ENCODE assay signal across 21 mouse cellular contexts in the genomic region with DNA sequence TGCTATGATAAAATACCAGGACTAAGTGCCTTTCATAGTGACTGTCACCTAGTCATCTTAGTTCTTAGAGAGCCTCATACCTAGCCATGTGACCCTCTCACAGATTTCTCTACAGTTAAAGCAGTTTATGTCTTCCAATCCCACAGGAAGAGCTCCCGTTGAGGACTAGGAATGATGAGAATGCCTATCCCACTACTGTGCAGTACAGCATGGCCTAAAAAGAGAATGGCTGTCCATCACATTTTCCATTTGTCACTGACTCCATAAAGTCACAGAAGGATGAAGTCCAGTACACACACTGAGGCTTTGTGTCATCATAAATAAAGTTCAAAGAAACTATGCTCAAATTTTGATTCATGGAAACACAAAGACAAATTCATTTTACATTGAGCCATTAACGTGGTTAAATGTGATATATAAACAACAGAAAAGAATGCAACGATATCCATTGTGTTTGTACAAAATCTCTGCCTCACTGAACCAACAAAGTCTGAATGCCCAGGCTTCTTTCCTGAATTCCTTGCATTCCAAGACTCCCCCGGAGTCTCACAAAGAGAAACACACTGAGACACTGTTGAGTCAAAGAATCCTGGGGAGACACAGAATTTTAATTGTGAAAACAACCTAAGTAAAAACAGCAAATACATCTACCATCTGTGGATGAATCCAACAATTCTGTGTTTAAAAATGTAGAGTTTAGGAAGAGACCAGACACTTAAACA. TPM values are rescaled to one million over a fixed set of nuclear protein-coding genes. Genes with fewer than 3 reads are reported as not detected.
DNase-seq lines count a peak whose midpoint lies in the region; ATAC-seq and TF ChIP-seq lines count a peak whose summit lies in the region.
"Had no signal": no experiment of that assay in that cellular context is flagged by ENCODE, and none has a peak within 500 bp of the region (broad histone marks: within the 10 kb centered on the region; RNA-seq: fewer than 3 reads in every experiment).

No protein-coding gene starts in this region.

- no peak for ATAC-seq in forebrain, embryonic 14.5 days
- peak; percentile 58; the same call in 1 of the 2 replicates for ATAC-seq in lung, embryonic 14.5 days (ENCODE audit: insufficient read depth)
- ATAC-seq: CD4-positive, CD25-positive, alpha-beta regulatory T cell, adult 4 months; forebrain, embryonic 13.5 days had no signal

- H3K9me3 ChIP-seq in forebrain, embryonic 10.5 days = no peaks in the 10 kb centered on the region
- no peaks in the 10 kb centered on the region for H3K9me3 ChIP-seq in forebrain, embryonic 14.5 days (replicated peaks; ENCODE audit: control insufficient read depth, low read length)
- no peaks in the 10 kb centered on the region for H3K9me3 ChIP-seq in lung, embryonic 14.5 days (ENCODE audit: low read depth, low read length)
- H3K9me3 ChIP-seq: forebrain, embryonic 13.5 days; heart, embryonic 15.5 days; limb, embryonic 10.5 days; neural tube, embryonic 13.5 days had no signal

- no peak overlapping the region for H3K4me2 ChIP-seq in forebrain, embryonic 14.5 days (ENCODE audit: low read length)
- H3K4me2 ChIP-seq in lung, embryonic 14.5 days = no peak overlapping the region
- H3K4me2 ChIP-seq: forebrain, embryonic 13.5 days; heart, embryonic 15.5 days; liver, embryonic 11.5 days; neural tube, embryonic 13.5 days had no signal

- H3K36me3 ChIP-seq in forebrain, embryonic 10.5 days (replicated peaks) = no peaks in the 10 kb centered on the region
- no peaks in the 10 kb centered on the region for H3K36me3 ChIP-seq in forebrain, embryonic 14.5 days (ENCODE audit: control insufficient read depth, insufficient read depth, low read length)
- no peaks in the 10 kb centered on the region for H3K36me3 ChIP-seq in lung, embryonic 14.5 days (ENCODE audit: insufficient read depth)
- H3K36me3 ChIP-seq: heart, embryonic 15.5 days; limb, embryonic 10.5 days; neural tube, embryonic 13.5 days had no signal

- DNase-seq in forebrain, embryonic 10.5 days (ENCODE audit: extremely low spot score, low spot score) = no peak
- no peak for DNase-seq in forebrain, embryonic 14.5 days (ENCODE audit: low spot score)
- DNase-seq in lung, embryonic 14.5 days = peak; percentile 31
- DNase-seq in lung, postnatal 4 days = no peak
- peak; percentile 29 for DNase-seq in embryo, embryonic 10.5 days (ENCODE audit: low spot score)
- DNase-seq in mesoderm, embryonic 11.5 days (ENCODE audit: low read depth, low spot score) = peak; percentile 48
- DNase-seq in thymus, postnatal 14 days = no peak
- DNase-seq in right cerebral cortex, adult 2 months (ENCODE audit: low spot score in 2 of 2) = no peak
- DNase-seq: cerebellum, adult 2 months; gastrocnemius, postnatal 25 days; heart, postnatal 4 days; kidney, adult 18-20 months; lung, adult 18-20 months; right cerebral cortex, postnatal 25 days had no signal

- no peak for TF ChIP-seq CTCF in lung, embryonic 14.5 days (IDR thresholded peaks at IDR 0.05; ENCODE audit: low read depth)

- peak overlapping the region; percentile 66 for H3K27ac ChIP-seq in forebrain, embryonic 10.5 days
- no peak overlapping the region for H3K27ac ChIP-seq in forebrain, embryonic 14.5 days (ENCODE audit: low read depth, low read length)
- no peak overlapping the region for H3K27ac ChIP-seq in lung, embryonic 14.5 days (ENCODE audit: low read depth)
- H3K27ac ChIP-seq: forebrain, embryonic 13.5 days; heart, embryonic 15.5 days; limb, embryonic 10.5 days; neural tube, embryonic 13.5 days had no signal

- no peak overlapping the region for H3K9ac ChIP-seq in forebrain, embryonic 14.5 days (ENCODE audit: low read length)
- H3K9ac ChIP-seq in lung, embryonic 14.5 days = no peak overlapping the region
- H3K9ac ChIP-seq: forebrain, embryonic 13.5 days; heart, embryonic 15.5 days; neural tube, embryonic 13.5 days had no signal

- H3K4me3 ChIP-seq in forebrain, embryonic 10.5 days = no peak overlapping the region
- H3K4me3 ChIP-seq in forebrain, embryonic 14.5 days (ENCODE audit: low read depth, low read length) = no peak overlapping the region
- no peak overlapping the region for H3K4me3 ChIP-seq in lung, embryonic 14.5 days (ENCODE audit: low read depth, low read length)
- H3K4me3 ChIP-seq: forebrain, embryonic 13.5 days; heart, embryonic 15.5 days; limb, embryonic 10.5 days; neural tube, embryonic 13.5 days had no signal

- no peaks in the 10 kb centered on the region for H3K27me3 ChIP-seq in forebrain, embryonic 10.5 days (ENCODE audit: poor library complexity, severe bottlenecking)
- no peaks in the 10 kb centered on the region for H3K27me3 ChIP-seq in forebrain, embryonic 14.5 days (replicated peaks; ENCODE audit: control insufficient read depth, insufficient read depth, low read length)
- H3K27me3 ChIP-seq in lung, embryonic 14.5 days (ENCODE audit: insufficient read depth, low read length) = no peaks in the 10 kb centered on the region
- H3K27me3 ChIP-seq: forebrain, embryonic 13.5 days; heart, embryonic 15.5 days; neural tube, embryonic 13.5 days had no signal

- peaks cover 9% of the 10 kb centered on the region for H3K4me1 ChIP-seq in forebrain, embryonic 10.5 days
- H3K4me1 ChIP-seq in forebrain, embryonic 14.5 days (ENCODE audit: control insufficient read depth, insufficient read depth, low read length) = no peaks in the 10 kb centered on the region
- no peaks in the 10 kb centered on the region for H3K4me1 ChIP-seq in lung, embryonic 14.5 days (ENCODE audit: insufficient read depth)
- H3K4me1 ChIP-seq: forebrain, embryonic 13.5 days; heart, embryonic 15.5 days; limb, embryonic 10.5 days; neural tube, embryonic 13.5 days had no signal

- 8% methylated on average over 4 of the region's 4 CpGs for WGBS in forebrain, embryonic 10.5 days
- 3% methylated on average over 4 of the region's 4 CpGs for WGBS in forebrain, embryonic 14.5 days
- 3% methylated on average over 4 of the region's 4 CpGs for WGBS in lung, embryonic 14.5 days

RNA-seq across cellular contexts. Expression of a gene that starts 22.3 kb away (rescaled TPM):
- polyA plus RNA-seq in forebrain, embryonic 10.5 days (2016; fragmentation: Nextera tagmentation; extraction: Ambion mirVana) = not detected in 2 replicates
- polyA plus RNA-seq in forebrain, embryonic 14.5 days (2014; fragmentation: Nextera tagmentation; extraction: Ambion mirVana) = 0.71 TPM in 1 of 2 replicates, not detected in the other
- polyA plus RNA-seq in lung, embryonic 14.5 days (2014; fragmentation: Nextera tagmentation; extraction: Ambion mirVana) = not detected in 2 replicates
- polyA plus RNA-seq: CD4-positive, CD25-positive, alpha-beta regulatory T cell, adult 4 months; cerebellum, adult 2 months; heart, embryonic 15.5 days; limb, embryonic 10.5 days; liver, embryonic 11.5 days; neural tube, embryonic 13.5 days had no signal

RNA-seq across cellular contexts. Expression of a gene that starts 46.9 kb away (rescaled TPM):
- polyA plus RNA-seq in forebrain, embryonic 10.5 days (2016; fragmentation: Nextera tagmentation; extraction: Ambion mirVana) = 0.31 and 0.46 TPM in 2 replicates
- polyA plus RNA-seq in forebrain, embryonic 14.5 days (2014; fragmentation: Nextera tagmentation; extraction: Ambion mirVana) = 0.22 and 0.30 TPM in 2 replicates
- polyA plus RNA-seq in lung, embryonic 14.5 days (2014; fragmentation: Nextera tagmentation; extraction: Ambion mirVana) = 0.08 and 0.12 TPM in 2 replicates
- polyA plus RNA-seq: CD4-positive, CD25-positive, alpha-beta regulatory T cell, adult 4 months; heart, embryonic 15.5 days; large intestine, adult 2 months; liver, embryonic 11.5 days; neural tube, embryonic 13.5 days had no signal

Comparison
In these comparisons a context has a peak if more than half of its experiments do, and no peak if none do; other contexts are left out.
1. DNase-seq: peak in lung, embryonic 14.5 days (single experiment), embryo, embryonic 10.5 days (single experiment) and mesoderm, embryonic 11.5 days (single experiment); none in forebrain, embryonic 10.5 days (single experiment), forebrain, embryonic 14.5 days (single experiment), lung, postnatal 4 days (0 of 2), thymus, postnatal 14 days (single experiment) and right cerebral cortex, adult 2 months (0 of 2).